In genomic region chr7:80670889-80671288, GRCm38 (mm10) we compare ENCODE assay signal across 22 mouse cellular contexts. TPM values are rescaled to one million over a fixed set of nuclear protein-coding genes. Genes with fewer than 3 reads are reported as not detected.
DNase-seq lines count a peak whose midpoint lies in the region; ATAC-seq and TF ChIP-seq lines count a peak whose summit lies in the region.
"Had no signal": no experiment of that assay in that cellular context is flagged by ENCODE, and none has a peak within 500 bp of the region (broad histone marks: within the 10 kb centered on the region; RNA-seq: fewer than 3 reads in every experiment).

No protein-coding gene starts in this region.

- H3K4me1 ChIP-seq in hindbrain, embryonic 12.5 days, result peaks cover 8% of the 10 kb centered on the region; the same call in 1 of the 2 replicates

- no peak overlapping the region for H3K9ac ChIP-seq in hindbrain, embryonic 12.5 days

- DNase-seq in gastrocnemius, adult 2 months, result no peak
- no peak for DNase-seq in gastrocnemius, postnatal 25 days
- peak; percentile 92 for DNase-seq in heart, adult 11 months
- no peak for DNase-seq in heart, adult 8-10 months (ENCODE audit: low spot score)
- peak; percentile 71 for DNase-seq in MN1 (ENCODE audit: low spot score)
- DNase-seq: adrenal gland, adult 2 months; adrenal gland, adult 8-10 months; adrenal gland, postnatal 10 days; adrenal gland, postnatal 14 days; adrenal gland, postnatal 25 days; adrenal gland, postnatal 36 days; B cell, adult 2 months; cerebellum, adult 11 months; cerebellum, adult 11-12 months; cerebellum, adult 18-20 months; cerebellum, adult 2 months had no signal

- H3K36me3 ChIP-seq in hindbrain, embryonic 12.5 days, result no peaks in the 10 kb centered on the region

- H3K27ac ChIP-seq in gastrocnemius, adult 2 months, result peak overlapping the region; percentile 48
- H3K27ac ChIP-seq in hindbrain, embryonic 12.5 days, result no peak overlapping the region

- H3K9me3 ChIP-seq in hindbrain, embryonic 12.5 days (replicated peaks), result no peaks in the 10 kb centered on the region
- H3K9me3 ChIP-seq: G1E had no signal

- intact Hi-C loops in gastrocnemius, adult 2 months (cut with DNase I), result no loop called here

- no peak overlapping the region for H3K4me2 ChIP-seq in hindbrain, embryonic 12.5 days (replicated peaks)

- no peak for ATAC-seq in hindbrain, embryonic 12.5 days (ENCODE audit: low FRiP score)
- ATAC-seq: activated CD4-positive, CD25-positive, alpha-beta regulatory T cell, adult 4 months; CD4-positive, CD25-positive, alpha-beta regulatory T cell, adult 4 months; Patski had no signal

- no peak for TF ChIP-seq CTCF in gastrocnemius, adult 2 months (IDR thresholded peaks at IDR 0.05)

- H3K27me3 ChIP-seq in hindbrain, embryonic 12.5 days, result no peaks in the 10 kb centered on the region
- H3K27me3 ChIP-seq: CH12.LX, Patski had no signal

- WGBS in hindbrain, embryonic 12.5 days, result 87% methylated on average over 6 of the region's 6 CpGs

- H3K4me3 ChIP-seq in gastrocnemius, adult 2 months, result no peak overlapping the region
- H3K4me3 ChIP-seq in hindbrain, embryonic 12.5 days, result no peak overlapping the region

RNA-seq across cellular contexts. Expression of gene Crtc3, which starts 17.8 kb away (rescaled TPM):
- total RNA-seq in gastrocnemius, adult 2 months (2021), result 10 to 100 TPM; 12.0 to 13.1 TPM
- total RNA-seq in gastrocnemius, postnatal 25 days (2021), result 10 to 100 TPM; 10.4 to 10.5 TPM
- total RNA-seq in heart, adult 8-10 months (2022), result 10 to 100 TPM; 10.7 to 12.1 (median 11.7) TPM
- 13.8 and 15.3 TPM in 2 replicates for polyA plus RNA-seq in hindbrain, embryonic 12.5 days (2016; fragmentation: Nextera tagmentation; extraction: Ambion mirVana)

Comparison
In these comparisons a context has a peak if more than half of its experiments do, and no peak if none do; other contexts are left out.
1. DNase-seq: peak in heart, adult 11 months (single experiment) and MN1 (single experiment); none in gastrocnemius, adult 2 months (single experiment), gastrocnemius, postnatal 25 days (single experiment) and heart, adult 8-10 months (single experiment).